Mouse (Mus musculus): ENCODE measurements around the gene Caml. TPM values are rescaled to one million over a fixed set of nuclear protein-coding genes. Genes with fewer than 3 reads are reported as not detected.

Caml gene
- polyA plus RNA-seq, 1 experiment, result 8.5 TPM

DNA sequence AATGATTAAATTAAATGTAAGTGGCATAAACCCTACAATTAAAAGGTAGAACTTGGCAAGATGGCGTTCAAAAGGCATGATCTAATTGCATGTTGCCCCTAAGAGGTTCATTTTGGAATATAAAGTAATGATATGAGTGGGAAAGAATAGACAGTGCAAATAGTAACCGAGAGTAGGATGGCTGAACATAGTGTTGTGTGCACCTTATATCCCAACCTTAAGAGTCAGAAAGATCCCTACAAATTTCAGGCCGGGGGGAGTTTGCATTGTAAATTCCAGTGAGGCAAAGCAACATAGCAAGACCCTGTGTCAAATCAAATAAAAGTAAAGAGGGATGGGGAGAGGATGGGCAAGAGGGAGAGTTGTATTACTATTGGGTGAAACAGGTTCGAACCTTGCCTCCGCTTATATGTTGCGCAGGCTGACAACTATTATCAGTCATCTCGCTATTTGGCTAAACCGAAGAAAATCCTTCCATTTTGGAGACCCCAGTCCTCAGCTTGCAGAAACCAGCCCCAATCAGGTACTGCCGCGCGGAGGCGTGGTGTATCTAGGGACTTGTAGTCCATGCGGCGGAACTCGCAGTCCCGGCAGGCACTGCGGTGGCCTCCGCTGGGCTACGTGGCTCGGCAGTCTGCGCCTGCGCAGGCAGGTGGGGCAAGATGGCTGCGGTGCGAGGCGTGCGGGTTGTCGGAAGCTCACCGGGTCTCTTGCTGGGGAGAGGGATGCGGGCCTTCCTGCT lies 30.1 kb upstream of the Caml start:
- Histone ChIP-seq H3K4me1 (ENCODE audit: control insufficient read depth, insufficient read depth, insufficient read length) (no peaks in the 10 kb centered on the region; the same call in 1 of the 2 replicates), H3K27me3 (ENCODE audit: control insufficient read depth, insufficient read depth, low read length) (no peaks in the 10 kb centered on the region), H3K36me3 (ENCODE audit: control insufficient read depth, insufficient read depth, low read length) (peaks cover 24% of the 10 kb centered on the region), H3K4me3 (ENCODE audit: extremely low read depth, insufficient read depth, insufficient read length) (peak overlapping the region; percentile 86), H3K27ac (ENCODE audit: insufficient read depth, low read length) (peak overlapping the region; percentile 55)
- peak; percentile 88 to 96 for DNase-seq (ENCODE audit: low read depth in 1 of 2, low spot score in 2 of 2)
- 6% methylated on average over 29 of the region's 29 CpGs for WGBS
- TF ChIP-seq CTCF (IDR thresholded peaks at IDR 0.05; ENCODE audit: extremely low read depth, insufficient read depth, insufficient read length, insufficient replicate concordance), result no peak
- TF ChIP-seq POLR2A (IDR thresholded peaks at IDR 0.05; ENCODE audit: low read depth, low read length), result peak; percentile 95

GRCm38 (mm10) chr13:55593254-55593747 lies 29.5 kb upstream of the Caml start:
- Histone ChIP-seq H3K27ac (ENCODE audit: insufficient read depth, low read length) (peak overlapping the region; percentile 55), H3K4me1 (ENCODE audit: control insufficient read depth, insufficient read depth, insufficient read length) (no peaks in the 10 kb centered on the region; the same call in 1 of the 2 replicates)
- TF ChIP-seq CTCF (IDR thresholded peaks at IDR 0.05; ENCODE audit: extremely low read depth, insufficient read depth, insufficient read length, insufficient replicate concordance), result no peak
- TF ChIP-seq POLR2A (IDR thresholded peaks at IDR 0.05; ENCODE audit: low read depth, low read length), result no peak

DNA sequence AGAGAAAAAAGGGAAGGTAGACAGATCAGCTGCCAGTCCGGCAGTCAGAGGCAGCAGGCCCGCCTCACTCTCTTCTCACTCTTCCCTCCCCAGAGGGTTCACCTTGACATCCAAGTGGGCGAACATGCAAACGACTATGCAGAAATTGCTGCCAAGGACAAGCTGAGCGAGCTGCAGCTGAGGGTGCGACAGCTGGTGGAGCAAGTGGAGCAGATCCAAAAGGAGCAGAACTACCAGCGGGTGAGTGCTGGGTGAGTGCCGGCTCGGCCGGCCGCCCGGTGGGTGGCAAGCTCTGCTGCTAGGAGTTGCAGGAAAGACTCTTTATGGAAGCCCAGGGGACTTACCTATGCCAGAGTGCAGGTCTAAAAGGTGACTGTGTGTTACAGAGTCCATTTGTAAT lies 27.4 kb upstream of the Caml start:
- Histone ChIP-seq H3K4me1 (ENCODE audit: control insufficient read depth, insufficient read depth, insufficient read length) (peaks cover 5% of the 10 kb centered on the region; the same call in 1 of the 2 replicates), H3K27ac (ENCODE audit: insufficient read depth, low read length) (no peak overlapping the region), H3K4me3 (ENCODE audit: extremely low read depth, insufficient read depth, insufficient read length) (no peak overlapping the region), H3K36me3 (ENCODE audit: control insufficient read depth, insufficient read depth, low read length) (peaks cover 24% of the 10 kb centered on the region), H3K27me3 (ENCODE audit: control insufficient read depth, insufficient read depth, low read length) (no peaks in the 10 kb centered on the region)
- TF ChIP-seq POLR2A (IDR thresholded peaks at IDR 0.05; ENCODE audit: low read depth, low read length), result no peak
- no peak for TF ChIP-seq CTCF (IDR thresholded peaks at IDR 0.05; ENCODE audit: extremely low read depth, insufficient read depth, insufficient read length, insufficient replicate concordance)
- WGBS, result 92% methylated on average over 12 of the region's 12 CpGs
- no peak for DNase-seq (ENCODE audit: low read depth in 1 of 2, low spot score in 2 of 2)

More at GRCm38 (mm10) chr13:55593254-55593747, 29.5 kb upstream of the Caml start:
- DNase-seq (ENCODE audit: low read depth in 1 of 2, low spot score in 2 of 2), result no peak
- under 1% methylated on average over 31 of the region's 31 CpGs for WGBS
- H3K27me3 ChIP-seq (ENCODE audit: control insufficient read depth, insufficient read depth, low read length), result no peaks in the 10 kb centered on the region
- peak overlapping the region; percentile 86 for H3K4me3 ChIP-seq (ENCODE audit: extremely low read depth, insufficient read depth, insufficient read length)
- H3K36me3 ChIP-seq (ENCODE audit: control insufficient read depth, insufficient read depth, low read length), result peaks cover 24% of the 10 kb centered on the region

GRCm38 (mm10) chr13:55596802-55597201 lies 26.0 kb upstream of the Caml start:
- H3K4me3 ChIP-seq (ENCODE audit: extremely low read depth, insufficient read depth, insufficient read length), result no peak overlapping the region
- peaks cover 5% of the 10 kb centered on the region; the same call in 1 of the 2 replicates for H3K4me1 ChIP-seq (ENCODE audit: control insufficient read depth, insufficient read depth, insufficient read length)
- peaks cover 24% of the 10 kb centered on the region for H3K36me3 ChIP-seq (ENCODE audit: control insufficient read depth, insufficient read depth, low read length)
- DNase-seq (ENCODE audit: low read depth in 1 of 2, low spot score in 2 of 2), result no peak
- H3K27ac ChIP-seq (ENCODE audit: insufficient read depth, low read length), result no peak overlapping the region
- no peaks in the 10 kb centered on the region for H3K27me3 ChIP-seq (ENCODE audit: control insufficient read depth, insufficient read depth, low read length)
- TF ChIP-seq CTCF (IDR thresholded peaks at IDR 0.05; ENCODE audit: extremely low read depth, insufficient read depth, insufficient read length, insufficient replicate concordance) (no peak), POLR2A (IDR thresholded peaks at IDR 0.05; ENCODE audit: low read depth, low read length) (no peak)
- WGBS, result 94% methylated on average over 12 of the region's 12 CpGs

DNA sequence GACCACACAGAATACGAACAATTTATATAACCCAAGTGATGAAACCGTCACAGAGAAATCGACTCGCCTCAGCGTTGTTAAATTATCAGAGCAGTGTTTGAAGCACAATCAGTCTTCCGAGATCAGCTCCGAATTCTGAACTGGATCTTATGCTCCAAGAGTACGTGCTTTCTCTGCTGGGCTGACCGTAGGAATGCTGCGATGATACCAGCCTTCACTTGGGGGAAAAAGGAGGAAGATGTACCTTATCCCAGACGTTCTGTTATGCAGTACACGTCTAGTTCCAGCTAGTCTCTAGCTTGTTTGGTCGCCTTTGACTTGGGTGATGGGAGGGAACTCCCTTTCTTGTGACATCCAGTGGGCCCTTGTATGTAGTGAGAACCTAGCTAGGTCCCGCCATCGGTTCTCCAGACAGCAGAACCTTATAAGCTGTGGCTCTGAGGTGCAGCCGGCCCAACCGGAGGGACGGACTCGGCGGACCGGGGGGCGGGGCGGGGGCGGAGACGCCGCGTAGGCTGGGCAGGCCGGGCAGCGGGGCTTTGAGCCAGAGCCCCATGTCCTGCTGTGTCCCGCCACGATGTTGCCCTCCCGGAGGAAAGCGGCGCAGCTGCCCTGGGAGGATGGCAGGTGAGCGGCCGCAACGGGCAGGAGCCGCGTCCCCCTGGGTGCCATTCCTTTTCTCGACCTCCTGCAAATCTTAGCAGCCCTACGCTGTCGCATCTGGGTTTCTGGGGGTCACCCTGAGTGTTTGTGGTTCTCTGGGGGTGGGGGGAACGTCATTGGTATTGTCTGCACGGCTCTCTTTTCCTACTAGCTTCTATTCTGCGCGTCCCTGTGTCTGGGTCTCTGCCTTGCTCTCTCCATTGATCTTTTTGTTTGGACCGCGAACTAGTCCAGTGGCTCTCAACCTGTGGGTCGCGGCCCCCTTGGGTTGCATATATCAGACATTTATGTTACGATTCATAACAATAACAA lies 23.0 kb upstream of the Caml start, which contains the start of gene B4galt7:
Gene B4galt7, plus strand, starts transcription at position 331 of the 975 bp plus-strand sequence.
- H3K4me3 ChIP-seq (ENCODE audit: extremely low read depth, insufficient read depth, insufficient read length), result peak within 1 kb of the TSS; percentile 96
- 6% methylated on average over 47 of the region's 51 CpGs for WGBS
- no peaks in the 10 kb centered on the region for H3K27me3 ChIP-seq (ENCODE audit: control insufficient read depth, insufficient read depth, low read length)
- peaks cover 25% of the 10 kb centered on the region for H3K36me3 ChIP-seq (ENCODE audit: control insufficient read depth, insufficient read depth, low read length)
- peaks cover 5% of the 10 kb centered on the region; the same call in 1 of the 2 replicates for H3K4me1 ChIP-seq (ENCODE audit: control insufficient read depth, insufficient read depth, insufficient read length)
- peak within 1 kb of the TSS; percentile 62 for H3K27ac ChIP-seq (ENCODE audit: insufficient read depth, low read length)
- no peak for TF ChIP-seq CTCF (IDR thresholded peaks at IDR 0.05; ENCODE audit: extremely low read depth, insufficient read depth, insufficient read length, insufficient replicate concordance)
- peak; percentile 22 for TF ChIP-seq POLR2A (IDR thresholded peaks at IDR 0.05; ENCODE audit: low read depth, low read length)
- DNase-seq (ENCODE audit: low read depth in 1 of 2, low spot score in 2 of 2), result peak; percentile 31 to 76

- Histone ChIP-seq H3K36me3 (ENCODE audit: control insufficient read depth, insufficient read depth, low read length) (peaks cover 19% of the 10 kb centered on the region), H3K4me3 (ENCODE audit: extremely low read depth, insufficient read depth, insufficient read length) (peak overlapping the region; percentile 96; the same call in 1 of the 2 replicates), H3K27ac (ENCODE audit: insufficient read depth, low read length) (peak overlapping the region; percentile 62), H3K27me3 (ENCODE audit: control insufficient read depth, insufficient read depth, low read length) (no peaks in the 10 kb centered on the region), H3K4me1 (ENCODE audit: control insufficient read depth, insufficient read depth, insufficient read length) (peaks cover 5% of the 10 kb centered on the region; the same call in 1 of the 2 replicates)
- TF ChIP-seq CTCF (IDR thresholded peaks at IDR 0.05; ENCODE audit: extremely low read depth, insufficient read depth, insufficient read length, insufficient replicate concordance) (no peak), POLR2A (IDR thresholded peaks at IDR 0.05; ENCODE audit: low read depth, low read length) (no peak)
- peak in 1 of 2 experiments; percentile 18 for DNase-seq (ENCODE audit: low read depth in 1 of 2, low spot score in 2 of 2)
- WGBS, result 2% methylated on average over 9 of the region's 9 CpGs
Observed at GRCm38 (mm10) chr13:55600657-55601056, 22.1 kb upstream of the Caml start.

All from spleen, adult 2 months (tissue).